Mouse (Mus musculus): ENCODE measurements around the gene Hspa2.

The Hspa2 gene

GRCm38 (mm10) chr12:76403886-76404537 lies at the start of gene Hspa2:
Gene Hspa2 (plus strand): TSS chr12:76404176.
- peak; percentile 97 for DNase-seq (ENCODE audit: low spot score)

GRCm38 (mm10) chr12:76360868-76361267 lies 43.1 kb upstream of the Hspa2 start:
- no peak for DNase-seq (ENCODE audit: low spot score)

DNA sequence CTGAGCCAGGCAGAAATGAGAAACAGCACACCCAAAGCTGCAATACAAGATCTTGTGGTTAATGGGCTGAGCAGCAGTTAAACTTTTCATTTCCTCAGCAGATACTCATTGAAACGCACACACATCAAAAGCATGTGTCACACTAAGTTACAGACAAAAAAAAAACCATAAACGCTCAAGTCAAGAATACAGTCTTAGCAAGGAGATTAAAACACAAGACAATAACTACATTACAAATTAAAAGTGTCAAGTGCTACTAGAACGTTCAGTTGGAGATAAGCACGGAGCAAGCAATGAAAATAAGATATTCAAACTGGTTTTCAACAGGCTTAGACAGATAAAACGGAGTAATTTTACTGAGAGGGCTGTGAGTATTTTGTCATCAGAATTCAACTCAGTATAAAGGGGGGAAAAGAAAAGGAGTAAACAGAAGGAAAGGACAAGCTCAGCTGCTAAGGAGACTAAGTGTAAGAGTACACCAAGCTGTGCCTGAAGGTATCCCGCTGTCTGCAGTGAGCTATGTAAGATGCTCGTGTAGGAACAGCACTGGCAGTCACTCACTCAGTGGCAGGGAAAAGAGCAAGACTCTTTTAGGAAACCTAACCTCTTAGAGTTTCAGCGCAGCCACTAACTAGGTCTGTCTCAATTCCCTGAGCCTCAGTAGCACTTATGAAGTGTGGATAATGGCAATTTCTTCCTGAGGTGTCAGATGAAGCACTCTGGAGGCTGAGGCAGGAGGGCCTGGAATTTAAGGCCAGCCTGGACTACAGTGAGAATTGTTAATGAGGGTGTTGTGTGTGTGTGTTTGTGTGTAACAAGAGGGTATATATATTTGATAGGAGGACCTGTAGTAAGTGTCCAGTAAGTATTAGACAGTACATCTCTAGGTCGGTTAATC lies 42.3 kb upstream of the Hspa2 start:
- DNase-seq (ENCODE audit: low spot score), result peak; percentile 64

DNA sequence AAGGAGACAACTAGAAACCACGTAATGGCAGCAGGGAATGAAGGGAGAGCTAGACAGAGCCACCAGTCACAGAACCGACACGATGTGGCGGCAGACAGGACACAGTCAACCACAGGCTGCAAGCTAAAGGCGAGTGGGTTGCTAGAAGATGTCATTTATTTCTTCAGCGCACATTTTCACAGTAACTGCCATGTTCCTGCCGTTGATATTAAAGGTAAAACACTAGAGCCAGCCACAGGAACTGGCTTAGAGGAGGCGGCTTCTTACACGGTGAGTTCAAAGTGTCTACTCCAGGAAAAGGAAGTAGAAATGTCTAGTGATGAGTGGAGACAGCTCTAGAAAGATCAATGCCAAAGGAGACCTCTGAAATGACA lies 41.7 kb upstream of the Hspa2 start:
- DNase-seq (ENCODE audit: low spot score), result no peak

GRCm38 (mm10) chr12:76366276-76366675 lies 37.7 kb upstream of the Hspa2 start:
- no peak for DNase-seq (ENCODE audit: low spot score)

GRCm38 (mm10) chr12:76367096-76367995 lies 36.6 kb upstream of the Hspa2 start:
- DNase-seq (ENCODE audit: low spot score), result peak; percentile 63

DNA sequence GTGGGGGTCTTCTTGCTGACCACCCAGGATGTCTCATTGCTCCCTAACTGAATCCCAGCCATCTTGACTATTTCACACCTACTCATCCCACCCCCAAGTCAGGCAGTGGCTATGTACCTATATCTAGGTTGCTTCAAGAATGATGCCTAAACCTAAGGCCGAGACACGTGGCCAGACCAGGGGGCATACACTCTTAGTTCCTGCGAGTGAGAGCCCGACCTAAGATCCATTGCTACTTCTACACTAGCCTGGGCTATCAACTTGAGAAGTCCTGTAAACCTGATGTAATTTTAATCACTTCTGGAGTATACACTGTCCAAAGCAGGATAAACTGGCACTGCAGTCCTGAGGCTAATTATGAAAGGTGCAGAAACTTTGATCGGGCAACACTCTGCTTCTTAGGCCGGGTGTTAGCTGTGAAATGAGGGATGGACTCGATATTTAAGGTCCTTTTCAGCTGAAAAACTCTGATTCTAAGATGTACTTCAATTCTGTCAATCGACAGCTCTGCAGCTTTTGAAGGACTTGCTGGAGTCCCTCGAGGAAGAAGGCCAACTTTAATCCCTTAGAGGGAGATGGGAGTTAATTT lies 35.7 kb upstream of the Hspa2 start:
- no peak for DNase-seq (ENCODE audit: low spot score)

GRCm38 (mm10) chr12:76368790-76369205 lies 35.2 kb upstream of the Hspa2 start:
- DNase-seq (ENCODE audit: low spot score), result peak; percentile 63

DNA sequence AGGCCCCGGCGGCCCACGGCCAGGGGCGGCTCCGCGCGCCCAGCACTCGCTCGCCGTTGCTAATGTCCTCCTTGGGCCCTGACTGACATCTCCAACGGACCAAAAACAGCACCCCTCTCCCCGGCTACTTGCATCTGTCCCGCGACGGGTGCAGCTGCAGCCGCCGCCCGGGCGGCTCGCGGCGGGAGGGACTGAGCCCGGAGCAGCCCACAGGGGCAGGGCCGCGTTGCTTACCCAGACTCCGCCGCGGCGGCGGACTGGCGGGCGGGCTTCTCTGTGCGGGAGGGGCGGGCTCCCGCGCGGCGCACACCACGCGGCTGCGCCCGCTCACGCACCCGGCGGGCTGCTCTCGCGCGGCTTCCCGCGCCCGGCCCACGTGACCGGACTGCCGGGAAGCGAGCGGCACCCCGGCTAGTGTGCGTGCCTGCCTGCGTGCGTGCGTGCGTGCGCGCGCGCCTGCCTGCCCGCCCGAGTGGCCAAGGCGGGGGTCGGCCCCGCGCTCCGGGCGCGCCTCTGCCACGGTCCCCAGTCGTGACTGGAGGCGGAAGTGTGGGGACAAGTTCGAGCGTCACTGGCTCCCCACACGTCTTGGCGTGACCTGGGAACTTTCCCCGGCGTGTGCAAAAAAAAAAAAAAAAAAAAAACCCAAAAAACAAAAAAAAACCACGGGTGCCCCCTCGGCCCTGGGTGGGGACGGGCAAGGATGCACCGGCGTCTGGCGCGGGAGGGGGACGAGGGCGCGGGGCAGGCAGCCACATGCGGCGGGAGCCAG lies 34.6 kb upstream of the Hspa2 start, which contains the start of gene Zbtb25:
Zbtb25 (minus strand) TSS at position 397 of the 772 bp plus-strand sequence.
- DNase-seq (ENCODE audit: low spot score), result peak; percentile 65

DNA sequence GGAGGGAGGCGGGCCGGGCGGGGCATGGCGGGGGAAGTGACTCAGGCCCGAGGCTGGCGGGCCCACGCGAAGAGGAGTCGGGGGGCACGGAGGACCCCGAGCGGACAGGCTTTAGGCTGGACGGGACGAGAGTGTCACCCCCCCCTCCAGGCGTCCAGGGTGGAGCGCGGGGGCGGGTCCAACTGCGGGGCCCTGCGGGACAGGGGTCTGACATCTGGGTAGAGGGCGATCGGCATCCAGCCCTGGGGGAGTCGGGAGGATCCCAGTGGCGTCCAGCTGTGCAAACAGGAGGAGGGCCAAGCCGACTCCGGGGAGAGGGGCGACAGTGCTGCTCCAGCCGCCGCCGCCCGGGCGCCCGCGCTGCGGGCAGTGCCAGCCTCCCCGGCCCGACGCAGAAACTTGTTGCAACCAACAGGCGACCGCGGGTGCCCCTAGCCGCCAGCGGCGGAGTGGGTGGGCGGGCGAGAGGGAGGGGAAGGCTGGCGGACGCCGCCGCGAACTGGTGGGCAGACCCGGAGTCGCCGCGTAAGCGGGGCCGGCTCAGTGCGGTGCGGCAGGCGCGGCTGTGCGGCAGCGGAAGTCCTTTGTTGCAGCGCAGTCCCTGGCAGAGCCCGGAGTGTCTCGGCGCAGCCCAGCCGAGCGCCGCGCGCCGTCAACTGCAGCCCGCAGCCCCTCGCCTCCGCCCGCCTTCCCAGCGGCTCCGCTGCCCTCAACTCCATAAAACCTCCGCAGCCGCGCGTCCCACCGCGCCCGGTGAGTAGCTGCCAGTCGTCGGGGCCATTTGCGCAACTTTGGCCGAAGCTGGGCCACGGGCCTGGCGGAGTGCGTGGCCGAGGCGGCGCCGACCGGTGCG lies 33.8 kb upstream of the Hspa2 start, which contains the start of gene Zbtb1:
Zbtb1 (plus strand) TSS at position 289 of the 853 bp plus-strand sequence.
- peak; percentile 58 for DNase-seq (ENCODE audit: low spot score)

DNA sequence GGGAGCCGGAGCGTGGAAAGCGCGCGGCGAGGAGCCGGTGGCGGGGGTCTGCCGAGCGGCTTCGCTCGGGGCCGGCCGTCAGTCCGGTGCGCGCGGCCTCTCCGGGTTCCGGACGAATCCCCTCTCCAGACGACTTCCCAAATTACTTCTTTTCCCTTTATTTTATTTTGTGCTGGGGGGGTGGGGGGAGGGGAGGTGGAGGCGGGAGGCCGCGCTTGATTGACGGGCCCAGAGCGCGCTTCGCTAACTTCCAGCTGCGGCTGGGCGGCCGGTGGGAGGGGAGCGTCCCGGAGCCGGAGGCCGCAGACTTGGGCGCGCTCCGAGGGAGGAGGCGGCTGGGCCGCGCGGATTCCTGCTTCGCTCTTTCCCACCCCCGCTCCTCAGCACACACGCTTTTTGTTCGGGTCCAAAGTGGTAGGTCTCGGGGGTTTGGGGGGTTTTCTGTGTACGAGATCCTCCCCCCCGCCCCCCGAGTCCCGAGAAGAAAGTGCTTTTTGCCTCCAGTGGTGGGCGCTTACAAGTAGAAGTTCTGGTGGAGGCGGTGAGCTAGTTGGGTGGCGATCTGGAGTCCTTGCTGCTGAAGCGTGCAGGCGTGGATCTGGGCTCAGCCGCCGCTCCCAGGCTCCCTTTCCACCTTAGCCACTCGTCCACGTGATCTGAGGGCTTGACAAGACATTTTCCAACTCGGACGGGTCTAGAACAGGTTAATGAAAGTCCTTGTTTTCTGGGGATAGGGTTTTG lies 33.0 kb upstream of the Hspa2 start:
- peak; percentile 72 for DNase-seq (ENCODE audit: low spot score)

DNA sequence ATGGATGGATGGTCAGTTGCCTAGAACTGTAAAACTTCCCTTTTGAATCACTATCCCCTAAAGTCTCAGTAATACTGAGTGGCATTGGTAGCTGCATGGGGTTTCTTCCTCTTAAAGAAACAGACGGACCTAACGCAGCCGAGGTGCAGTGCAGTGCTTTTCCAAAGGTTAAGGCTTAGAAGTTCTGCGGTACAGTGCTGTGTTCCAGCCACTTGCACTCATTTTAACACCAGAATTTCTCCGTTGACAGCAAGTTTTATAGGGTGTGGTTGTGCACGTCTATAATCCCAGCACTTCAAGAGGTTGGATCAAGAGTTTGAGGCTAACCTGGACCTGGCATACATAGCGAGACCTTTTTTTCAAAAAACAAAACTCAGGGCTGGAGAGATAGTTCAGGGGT lies 31.9 kb upstream of the Hspa2 start:
- DNase-seq (ENCODE audit: low spot score), result no peak

- no peak for DNase-seq (ENCODE audit: low spot score)
These were observed 30.8 kb upstream of the Hspa2 start for GRCm38 (mm10) chr12:76372881-76373818.

GRCm38 (mm10) chr12:76373991-76374390 lies 30.0 kb upstream of the Hspa2 start:
- no peak for DNase-seq (ENCODE audit: low spot score)

DNA sequence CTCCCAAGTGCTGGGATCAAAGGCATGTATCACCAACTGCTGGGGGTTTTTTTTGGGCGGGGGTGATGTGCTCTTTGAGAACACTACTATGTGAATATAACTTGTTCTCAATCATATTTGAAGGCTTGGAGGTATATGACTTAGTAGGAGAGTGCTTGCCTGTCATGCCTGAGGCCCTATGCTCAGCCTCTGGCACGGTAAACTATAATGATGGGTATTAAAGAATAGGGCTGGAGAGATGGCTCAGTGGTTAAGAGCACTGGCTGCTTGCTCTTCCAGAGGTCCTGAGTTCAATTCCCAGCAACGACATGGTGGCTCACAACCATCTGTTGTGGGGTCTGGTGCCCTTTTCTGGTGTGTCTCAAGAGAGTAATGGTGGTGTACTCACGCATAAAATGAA lies 29.1 kb upstream of the Hspa2 start:
- DNase-seq (ENCODE audit: low spot score), result no peak

DNA sequence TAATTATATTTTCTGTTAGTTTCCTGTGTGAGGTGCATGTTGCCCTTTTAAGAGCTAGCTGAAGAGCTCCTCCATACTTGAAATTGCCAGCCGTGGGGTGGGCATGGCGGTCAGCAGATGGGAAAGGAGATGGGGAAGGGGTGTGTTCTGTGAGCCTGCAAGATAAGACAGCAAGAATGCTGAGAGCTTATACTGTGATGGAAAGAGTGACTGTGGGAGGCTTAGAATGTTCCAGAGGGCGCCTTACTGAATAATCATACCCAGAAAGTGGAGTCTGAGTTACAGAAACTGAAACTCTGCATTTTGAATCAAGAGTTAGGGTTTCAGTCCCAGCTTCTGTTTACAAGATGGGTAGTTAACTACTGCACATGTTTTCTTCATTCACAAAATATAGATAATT lies 28.5 kb upstream of the Hspa2 start:
- peak; percentile 62 for DNase-seq (ENCODE audit: low spot score)

- peak; percentile 64 for DNase-seq (ENCODE audit: low spot score)
These were observed 27.3 kb upstream of the Hspa2 start for GRCm38 (mm10) chr12:76376649-76377048.

DNA sequence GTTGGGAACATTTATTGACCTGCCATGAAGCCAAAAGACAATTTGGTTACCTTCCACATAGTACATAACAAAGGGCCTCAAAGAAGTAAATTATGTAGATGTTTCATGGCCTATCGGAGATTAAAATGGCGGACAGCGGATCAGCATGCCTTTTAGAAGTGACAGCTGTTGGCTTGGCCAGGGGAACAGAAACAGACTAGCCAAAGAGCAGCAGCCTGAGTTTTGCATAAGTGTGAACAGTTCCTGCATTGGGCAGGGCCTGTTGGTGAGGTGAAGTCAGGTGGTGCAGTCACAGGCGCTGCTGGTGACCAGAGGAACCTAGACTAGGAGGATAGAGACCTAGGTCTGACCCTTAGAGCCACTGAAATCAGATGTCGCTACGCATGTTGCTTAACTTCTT lies 26.9 kb upstream of the Hspa2 start:
- DNase-seq (ENCODE audit: low spot score), result no peak
